Mouse (Mus musculus) natural killer cell, adult 2 months (primary cell): Measurements from ENCODE around the gene Vwa1.
"Not testable (repeated sequence)": the region's sequence is repeated elsewhere in the genome, so short reads cannot be mapped to it uniquely, and the experiment has no call there.

ENCODE experiments used
- DNase-seq, 2 experiments: peaks; one replicate each; pipeline ENCODE4 v3.0.0; 2022; ENCODE audit warnings: low spot score in 2 of 2

Gene Vwa1

DNA sequence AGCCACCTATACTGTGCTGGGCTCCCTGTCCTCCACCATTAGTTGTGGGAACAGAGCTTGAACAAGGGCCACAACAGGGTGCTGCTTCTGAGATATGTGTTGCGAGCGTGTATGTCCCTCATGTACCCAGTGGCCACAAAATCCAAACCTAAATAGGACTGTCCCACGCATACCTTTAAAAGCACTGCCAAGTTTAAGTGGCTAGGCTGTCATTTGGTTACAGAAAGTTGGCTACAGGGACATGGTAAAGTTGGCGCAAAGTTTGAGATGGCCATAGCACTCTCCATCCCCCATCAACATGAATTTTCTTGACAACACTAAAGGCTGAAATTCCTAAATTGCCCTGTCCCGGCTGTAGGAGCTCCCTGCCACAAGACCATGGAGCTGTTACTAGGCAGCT lies 29.4 kb downstream of the Vwa1 start:
- no peak for DNase-seq

DNA sequence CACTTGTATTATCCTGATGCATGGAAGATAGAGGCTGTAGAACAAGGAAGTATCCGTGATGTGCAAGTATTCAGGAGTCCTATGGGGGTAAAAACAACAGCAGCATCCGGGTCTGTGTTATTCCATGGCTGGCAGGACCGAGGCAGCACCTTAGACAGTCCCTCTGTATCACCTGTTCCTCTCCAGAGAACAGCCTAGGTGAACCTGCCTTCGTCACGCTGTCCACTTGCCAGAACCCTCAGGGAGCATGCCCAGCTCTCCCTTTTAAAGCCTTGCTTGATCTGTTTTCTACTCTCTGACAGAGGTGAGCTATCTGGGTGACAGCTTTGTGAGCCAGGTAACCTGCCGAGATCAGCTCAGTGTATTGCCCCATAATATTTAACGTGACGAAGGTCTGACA lies 30.0 kb downstream of the Vwa1 start:
- no peak for DNase-seq

DNA sequence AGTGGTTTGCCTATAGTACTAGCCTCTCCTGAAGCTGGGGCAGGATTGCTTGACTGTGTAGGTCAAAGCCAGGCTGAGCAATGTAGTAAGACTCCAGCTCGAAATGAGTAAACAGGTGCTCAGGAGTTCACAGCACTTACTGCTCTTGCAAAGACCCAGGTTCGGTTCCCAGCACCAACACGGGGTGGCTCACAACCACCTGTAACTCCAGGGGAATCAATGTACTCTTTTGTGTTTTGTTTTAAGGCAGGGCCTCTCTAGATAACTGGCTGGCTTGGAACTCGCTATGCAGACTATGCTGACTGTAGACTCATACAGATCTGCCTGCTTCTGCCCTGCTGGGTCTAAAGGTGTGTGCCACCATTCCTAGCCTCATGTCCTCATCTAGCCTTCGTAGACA lies 31.8 kb downstream of the Vwa1 start:
- no peak for DNase-seq

DNA sequence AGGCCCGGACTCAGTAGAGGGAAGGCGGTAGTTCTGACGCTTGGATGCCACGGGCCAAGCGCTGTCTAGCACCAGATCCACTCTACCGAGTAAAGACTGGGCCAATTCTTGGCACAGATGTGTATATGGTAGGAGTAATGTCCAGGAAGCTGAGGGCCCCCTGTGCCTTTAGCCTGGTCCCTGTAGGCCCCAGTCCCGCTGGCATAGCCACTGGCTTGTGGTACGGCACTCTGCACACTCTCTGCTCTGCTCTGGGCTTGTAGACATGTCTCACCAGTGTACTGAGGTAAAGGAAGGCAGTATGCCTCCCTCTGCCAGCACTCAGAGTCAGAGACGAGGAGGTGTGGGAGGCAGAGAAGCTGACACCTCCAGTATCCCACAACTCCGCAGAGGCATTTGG lies 33.8 kb downstream of the Vwa1 start:
- DNase-seq = not testable (repeated sequence)

DNA sequence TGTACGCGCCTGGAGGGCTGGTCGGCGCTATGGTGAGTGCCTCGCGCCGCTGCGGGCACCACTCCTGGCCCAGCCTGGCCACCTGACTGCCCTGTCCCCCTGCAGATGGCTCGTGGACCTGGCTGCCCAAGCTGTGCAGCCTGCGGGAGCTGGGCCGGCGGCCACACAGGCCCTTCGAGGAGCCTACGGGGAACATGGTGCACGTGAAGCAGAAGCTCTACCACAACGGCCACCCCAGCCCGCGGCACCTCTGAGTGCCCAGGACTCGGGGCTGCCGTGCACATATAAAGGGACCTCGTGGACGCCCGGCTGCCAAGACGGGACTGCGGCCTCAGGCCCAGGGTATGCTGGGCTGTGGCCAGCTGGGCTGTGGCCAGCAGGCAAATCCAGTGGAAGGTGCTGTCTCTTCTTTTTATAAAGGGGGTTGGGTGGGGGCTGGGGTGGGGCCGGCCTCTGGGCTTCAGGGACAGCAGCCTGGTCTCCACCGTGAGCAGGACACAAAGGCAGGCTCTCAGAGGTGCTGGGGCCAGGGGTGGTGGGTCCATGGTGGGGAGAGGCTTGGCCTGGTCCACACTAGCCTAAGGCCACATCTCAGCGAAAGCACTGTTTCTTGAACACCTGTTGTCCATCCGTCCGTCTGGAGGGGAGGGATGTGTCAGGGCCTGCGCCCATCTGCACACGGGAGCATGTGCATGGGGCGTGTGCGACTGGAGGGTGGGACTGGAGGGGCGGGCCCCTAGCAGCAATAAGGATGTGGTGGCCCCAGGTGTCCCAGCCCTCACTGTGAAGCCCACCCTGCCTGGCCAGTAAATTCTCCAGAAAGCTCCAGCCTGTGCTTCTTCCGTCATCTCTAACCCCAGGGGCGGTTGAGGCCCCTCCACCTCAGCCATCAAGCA lies 34.5 kb downstream of the Vwa1 start:
- no peak for DNase-seq

DNA sequence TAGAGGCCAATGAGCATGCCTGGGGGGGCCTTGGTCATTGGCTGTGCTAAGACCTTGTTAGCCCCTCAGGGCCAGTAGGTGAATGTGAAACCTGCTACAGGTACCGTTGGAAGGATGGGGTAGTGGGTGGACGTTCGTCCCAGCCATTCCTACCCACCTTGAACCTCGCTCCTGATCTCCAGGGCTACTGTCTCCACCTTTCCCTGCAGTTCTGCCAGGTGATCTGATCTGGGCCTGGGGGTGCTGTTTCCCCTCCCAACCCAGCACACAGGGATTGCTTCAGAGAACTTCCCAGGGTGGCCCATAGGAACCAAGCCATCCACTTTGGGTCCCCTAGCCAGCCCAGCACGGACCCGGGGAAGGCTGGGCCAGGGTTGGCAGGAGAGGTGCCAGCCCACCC lies 35.3 kb downstream of the Vwa1 start:
- no peak for DNase-seq

DNA sequence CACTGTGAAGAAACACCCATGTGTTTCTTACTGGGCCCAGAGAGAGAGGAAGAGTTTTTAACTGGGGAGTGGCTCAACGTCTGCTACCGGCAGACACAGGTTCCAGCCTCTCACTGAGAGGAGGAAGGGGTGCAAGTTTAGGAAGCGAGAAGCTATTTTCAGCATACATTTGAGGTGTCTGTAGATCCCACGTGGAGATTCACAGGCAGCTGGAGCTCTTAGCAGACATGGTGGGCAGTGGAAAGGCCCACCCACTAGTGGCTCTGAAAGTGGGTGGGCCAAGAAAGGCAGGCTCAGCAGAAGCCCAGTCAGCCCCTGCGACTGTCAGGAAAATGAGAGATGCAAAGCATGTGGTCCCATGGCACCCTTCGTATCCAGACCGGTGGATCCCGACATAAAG lies 36.2 kb downstream of the Vwa1 start:
- DNase-seq = no peak

DNA sequence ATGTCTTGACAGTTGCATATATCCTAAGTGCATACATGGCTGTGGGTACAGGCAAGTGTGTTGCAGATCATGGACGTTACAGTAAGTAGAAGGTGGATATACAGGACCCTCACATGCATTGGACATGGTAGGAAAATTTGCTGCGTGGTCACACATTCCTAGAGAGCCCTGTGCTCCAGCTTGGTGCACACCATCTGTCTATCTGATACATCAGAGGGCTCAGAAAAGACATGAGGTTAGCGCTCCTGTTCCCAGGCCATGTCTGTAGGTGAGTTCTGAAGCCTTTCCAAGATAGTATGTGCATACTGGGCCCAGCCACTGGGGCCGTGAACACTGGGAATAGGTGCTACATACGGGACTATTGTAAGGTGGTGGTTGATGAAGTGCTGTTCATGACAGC lies 38.1 kb downstream of the Vwa1 start:
- no peak for DNase-seq

DNA sequence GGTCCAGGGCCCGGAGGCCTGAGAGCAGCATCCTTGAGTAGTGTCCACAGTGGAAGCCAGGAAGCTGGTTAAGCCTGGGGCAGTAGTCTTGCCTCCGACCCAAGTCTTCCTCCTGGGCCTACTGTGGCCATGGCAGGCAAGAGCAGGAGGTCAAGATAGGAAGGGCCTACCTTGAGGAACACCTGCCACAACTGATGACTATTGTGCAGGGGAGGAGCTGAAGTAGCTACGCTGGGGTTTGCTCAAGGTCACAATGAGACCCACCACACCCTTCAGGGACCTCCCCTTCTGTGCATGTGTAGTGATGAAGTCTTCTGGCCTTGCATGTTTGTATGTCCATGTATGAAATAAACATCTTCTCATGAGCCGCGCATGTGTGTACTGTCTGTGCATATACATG lies 38.7 kb downstream of the Vwa1 start:
- no peak for DNase-seq

DNA sequence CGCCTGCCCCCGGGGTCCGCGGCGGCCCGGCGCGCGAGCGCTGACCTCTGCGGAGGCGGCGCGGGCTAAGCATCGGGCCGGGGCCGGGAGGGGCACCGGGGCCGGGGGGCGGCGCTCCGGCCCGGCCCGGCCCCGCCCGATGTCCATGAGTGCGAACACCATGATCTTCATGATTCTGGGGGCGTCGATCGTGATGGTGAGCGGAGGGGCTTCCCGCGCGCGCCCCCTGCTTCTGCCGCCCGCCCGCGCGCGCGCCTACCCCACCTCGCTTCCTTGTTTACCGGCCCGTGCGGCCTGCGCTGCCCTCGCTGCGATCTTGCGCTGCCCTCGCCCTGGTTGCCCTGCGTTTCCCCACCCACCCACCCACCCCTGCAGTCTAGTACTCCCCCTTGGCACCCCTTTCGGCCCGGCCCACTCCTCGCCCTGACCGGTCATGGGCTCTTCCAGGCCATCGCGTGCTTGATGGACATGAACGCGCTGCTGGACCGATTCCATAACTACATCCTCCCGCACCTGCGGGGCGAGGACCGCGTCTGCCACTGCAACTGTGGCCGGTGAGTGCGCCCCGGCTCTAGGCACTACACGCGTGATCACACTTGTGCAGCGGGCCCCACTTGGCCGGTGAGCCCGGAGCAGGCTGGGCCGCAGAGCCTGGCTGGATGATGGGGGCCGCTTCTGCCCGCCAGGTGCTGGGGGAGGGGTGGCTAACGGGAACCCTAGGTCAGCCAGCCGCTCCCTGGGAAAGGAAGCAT lies 39.4 kb downstream of the Vwa1 start:
- DNase-seq = peak; percentile 12 to 21

DNA sequence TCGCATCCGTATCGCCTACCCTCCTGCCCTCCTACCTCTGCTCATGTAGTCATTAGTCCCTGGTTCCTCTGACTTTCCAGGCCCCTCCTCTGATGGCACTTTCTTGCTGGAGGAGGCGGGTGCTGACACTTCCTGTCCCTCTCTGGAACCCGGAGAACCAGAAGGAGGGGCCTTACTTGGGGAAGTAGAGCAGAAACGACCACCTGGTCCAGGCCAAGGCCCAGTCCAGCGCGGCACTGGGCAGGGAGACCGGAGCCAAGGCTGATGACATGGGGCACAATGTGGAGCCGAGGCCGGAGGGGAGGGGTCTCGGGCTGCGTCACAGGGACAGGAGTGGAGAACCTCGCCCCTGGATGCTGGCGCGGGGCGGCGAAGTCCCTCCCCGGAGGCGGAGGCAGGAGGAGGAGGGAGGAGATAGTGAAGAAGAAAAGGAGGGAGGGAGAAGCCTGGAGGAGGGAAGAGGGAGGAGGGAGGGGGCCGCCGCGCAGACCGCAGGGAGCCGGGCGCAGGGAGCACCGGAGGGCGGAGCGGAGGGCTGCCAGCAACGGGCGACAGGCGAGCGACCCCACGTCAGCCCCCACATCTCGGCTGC lies 40.1 kb downstream of the Vwa1 start, which contains the start of gene Tmem240:
Gene Tmem240, plus strand, starts transcription at position 451 of the 592 bp plus-strand sequence.
- DNase-seq = peak; percentile 38 to 47

DNA sequence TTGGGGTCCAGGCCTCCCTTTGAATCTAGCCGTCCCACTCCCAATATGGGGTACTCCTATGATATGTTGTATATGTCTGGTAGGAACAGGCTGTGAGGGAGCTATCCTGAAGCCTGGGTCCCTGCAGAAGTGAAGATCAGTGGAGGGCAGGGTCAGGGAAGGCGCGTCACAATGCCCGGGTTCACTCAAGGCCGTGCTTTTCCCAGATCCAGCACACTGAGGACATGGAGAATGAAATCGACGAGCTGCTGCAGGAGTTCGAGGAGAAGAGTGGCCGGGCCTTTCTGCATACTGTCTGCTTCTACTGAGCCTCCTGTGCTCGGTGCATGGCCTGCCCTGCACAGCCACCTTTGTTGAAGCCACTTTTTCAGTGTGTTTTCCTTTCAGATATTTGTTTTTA lies 41.2 kb downstream of the Vwa1 start:
- DNase-seq = no peak

DNA sequence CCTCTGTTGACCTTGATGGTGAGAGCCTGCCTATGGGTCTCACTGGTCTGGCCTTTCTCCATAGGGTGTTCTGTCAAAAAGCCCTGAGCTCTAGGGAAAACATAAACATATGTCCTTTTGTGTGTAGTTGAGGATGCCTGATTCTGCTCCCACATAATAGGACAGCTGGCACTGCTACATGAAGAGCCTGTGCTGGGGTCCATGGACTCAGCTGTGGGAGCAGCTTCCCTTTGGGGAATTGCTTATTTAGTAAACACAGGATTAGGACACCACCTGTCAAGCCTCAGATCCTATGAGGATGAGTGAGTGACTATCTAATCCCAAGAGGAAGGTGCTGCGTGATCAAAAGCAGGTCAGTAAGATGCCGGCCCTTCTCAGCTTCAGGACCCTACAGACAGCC lies 46.5 kb downstream of the Vwa1 start:
- no peak for DNase-seq

DNA sequence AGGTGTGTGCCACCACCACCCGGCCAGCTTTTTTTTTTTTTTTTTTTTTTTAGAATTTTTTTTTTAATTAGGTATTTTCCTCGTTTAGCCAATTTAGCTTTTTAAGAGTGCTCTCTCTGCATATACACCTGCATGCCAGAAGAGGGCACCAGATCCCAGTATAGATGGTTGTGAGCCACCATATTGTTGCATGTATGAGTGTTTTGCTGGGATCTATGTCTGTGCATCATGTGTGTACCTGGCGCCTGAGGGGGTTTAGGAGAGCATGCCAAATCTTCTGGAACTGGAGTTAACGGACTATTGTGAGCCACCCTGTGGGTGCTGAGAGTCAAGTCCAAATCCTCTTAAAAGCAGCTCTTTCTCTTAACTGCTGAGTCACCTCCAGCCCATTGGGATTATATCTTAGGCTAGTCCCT lies 52.8 kb downstream of the Vwa1 start:
- peak; percentile 38 to 46 for DNase-seq
